Mouse (Mus musculus): ENCODE measurements around the gene R3hdm4. TPM values are rescaled to one million over a fixed set of nuclear protein-coding genes. Genes with fewer than 3 reads are reported as not detected.

R3hdm4 gene
- polyA plus RNA-seq, 1 experiment from 2014 or later, result 137 TPM

- no peak for ATAC-seq (ENCODE audit: insufficient read depth, low FRiP score, low read depth)
- Histone ChIP-seq H3K27ac (no peak overlapping the region), H3K4me3 (replicated peaks) (peak overlapping the region; percentile 16; the same call in 1 of the 2 replicates), H3K4me1 (peaks cover 62% of the 10 kb centered on the region), H3K4me2 (peak overlapping the region; percentile 46), H3K27me3 (replicated peaks) (peaks cover 55% of the 10 kb centered on the region), H3K36me3 (no peaks in the 10 kb centered on the region), H3K9me3 (no peaks in the 10 kb centered on the region), H3K9ac (peak overlapping the region; percentile 16; the same call in 1 of the 2 replicates)
- WGBS, result 8% methylated on average over 21 of the region's 21 CpGs
Observed at GRCm38 (mm10) chr10:79919251-79919849, 1.7 kb downstream of the R3hdm4 start.

GRCm38 (mm10) chr10:79918231-79919078, 2.6 kb downstream of the R3hdm4 start:
- 15% methylated on average over 34 of the region's 35 CpGs for WGBS
- ATAC-seq (ENCODE audit: insufficient read depth, low FRiP score, low read depth), result no peak
- peaks cover 55% of the 10 kb centered on the region for H3K27me3 ChIP-seq (replicated peaks)
- peak overlapping the region; percentile 19 for H3K4me3 ChIP-seq (replicated peaks)
- H3K4me2 ChIP-seq, result peak overlapping the region; percentile 32
- peaks cover 68% of the 10 kb centered on the region for H3K4me1 ChIP-seq
- H3K9ac ChIP-seq, result no peak overlapping the region
- no peak overlapping the region for H3K27ac ChIP-seq
- H3K36me3 ChIP-seq, result no peaks in the 10 kb centered on the region
- no peaks in the 10 kb centered on the region for H3K9me3 ChIP-seq

GRCm38 (mm10) chr10:79917532-79918100, 3.4 kb downstream of the R3hdm4 start:
- peak overlapping the region; percentile 84 for H3K4me2 ChIP-seq
- ATAC-seq (ENCODE audit: insufficient read depth, low FRiP score, low read depth), result no peak
- peaks cover 68% of the 10 kb centered on the region for H3K4me1 ChIP-seq
- 68% methylated on average over 5 of the region's 5 CpGs for WGBS
- H3K36me3 ChIP-seq, result 0 out of 2 replicates have a peak, but pooled peaks cover 2% of the 10 kb centered on the region
- H3K9ac ChIP-seq, result peak overlapping the region; percentile 91; the same call in 1 of the 2 replicates
- H3K4me3 ChIP-seq (replicated peaks), result peak overlapping the region; percentile 85
- peaks cover 49% of the 10 kb centered on the region for H3K27me3 ChIP-seq (replicated peaks)
- no peaks in the 10 kb centered on the region for H3K9me3 ChIP-seq
- H3K27ac ChIP-seq, result no peak overlapping the region

- Histone ChIP-seq H3K36me3 (peaks cover 7% of the 10 kb centered on the region; the same call in 1 of the 2 replicates), H3K4me1 (peaks cover 68% of the 10 kb centered on the region), H3K27ac (peak within 1 kb of the TSS; percentile 80), H3K27me3 (replicated peaks) (peaks cover 43% of the 10 kb centered on the region), H3K9me3 (no peaks in the 10 kb centered on the region), H3K4me3 (replicated peaks) (peak within 1 kb of the TSS; percentile 85), H3K4me2 (peak within 1 kb of the TSS; percentile 84), H3K9ac (peak within 1 kb of the TSS; percentile 91)
- peak; percentile 74 for ATAC-seq (ENCODE audit: insufficient read depth, low FRiP score, low read depth)
- WGBS, result 2% methylated on average over 41 of the region's 42 CpGs
Observed at GRCm38 (mm10) chr10:79916808-79917531, 4.0 kb downstream of the R3hdm4 start, which contains the start of gene Kiss1r. Gene Kiss1r (plus strand): TSS chr10:79916971.

- Histone ChIP-seq H3K9ac (peak overlapping the region; percentile 91), H3K4me3 (replicated peaks) (peak overlapping the region; percentile 85), H3K27me3 (replicated peaks) (peaks cover 35% of the 10 kb centered on the region), H3K9me3 (no peaks in the 10 kb centered on the region), H3K4me1 (peaks cover 61% of the 10 kb centered on the region), H3K27ac (peak overlapping the region; percentile 80), H3K36me3 (peaks cover 14% of the 10 kb centered on the region), H3K4me2 (peak overlapping the region; percentile 84)
- 6% methylated on average over 8 of the region's 8 CpGs for WGBS
- ATAC-seq (ENCODE audit: insufficient read depth, low FRiP score, low read depth), result no peak
Observed at GRCm38 (mm10) chr10:79916081-79916480, 4.9 kb downstream of the R3hdm4 start.

- Histone ChIP-seq H3K4me3 (replicated peaks) (no peak overlapping the region; the same call in 1 of the 2 replicates), H3K27me3 (replicated peaks) (peaks cover 25% of the 10 kb centered on the region), H3K9me3 (no peaks in the 10 kb centered on the region), H3K36me3 (peaks cover 19% of the 10 kb centered on the region), H3K4me2 (peak overlapping the region; percentile 84), H3K9ac (no peak overlapping the region), H3K4me1 (peaks cover 53% of the 10 kb centered on the region), H3K27ac (peak overlapping the region; percentile 67)
- ATAC-seq (ENCODE audit: insufficient read depth, low FRiP score, low read depth), result 0 out of 2 replicates have a peak, but pooled peaks have one; percentile 16
- WGBS, result 50% methylated on average over 7 of the region's 7 CpGs
Observed at GRCm38 (mm10) chr10:79914948-79915596, 5.9 kb downstream of the R3hdm4 start.

GRCm38 (mm10) chr10:79914131-79914947, 6.7 kb downstream of the R3hdm4 start:
- H3K27me3 ChIP-seq (replicated peaks), result peaks cover 18% of the 10 kb centered on the region
- 67% methylated on average over 11 of the region's 11 CpGs for WGBS
- H3K27ac ChIP-seq, result peak overlapping the region; percentile 67
- no peaks in the 10 kb centered on the region for H3K9me3 ChIP-seq
- no peak overlapping the region for H3K9ac ChIP-seq
- no peak for ATAC-seq (ENCODE audit: insufficient read depth, low FRiP score, low read depth)
- peak overlapping the region; percentile 84 for H3K4me2 ChIP-seq
- peaks cover 19% of the 10 kb centered on the region for H3K36me3 ChIP-seq
- H3K4me1 ChIP-seq, result peaks cover 52% of the 10 kb centered on the region
- H3K4me3 ChIP-seq (replicated peaks), result no peak overlapping the region

GRCm38 (mm10) chr10:79912412-79912811, 8.6 kb downstream of the R3hdm4 start:
- WGBS, result 69% methylated on average over 20 of the region's 20 CpGs
- ATAC-seq (ENCODE audit: insufficient read depth, low FRiP score, low read depth), result no peak
- Histone ChIP-seq H3K36me3 (peaks cover 19% of the 10 kb centered on the region), H3K9me3 (no peaks in the 10 kb centered on the region), H3K9ac (no peak overlapping the region), H3K4me1 (peaks cover 39% of the 10 kb centered on the region), H3K27ac (no peak overlapping the region), H3K27me3 (replicated peaks) (no peaks in the 10 kb centered on the region), H3K4me2 (no peak overlapping the region), H3K4me3 (replicated peaks) (no peak overlapping the region)

GRCm38 (mm10) chr10:79910556-79910955, 10.5 kb downstream of the R3hdm4 start, which contains the start of gene Gm26602:
Gene Gm26602 (plus strand): TSS chr10:79910856.
- H3K9ac ChIP-seq, result no peak within 1 kb of the TSS

More at GRCm38 (mm10) chr10:79910556-79910955, 10.5 kb downstream of the R3hdm4 start, which contains the start of gene Gm26602:
- no peaks in the 10 kb centered on the region for H3K27me3 ChIP-seq (replicated peaks)
- H3K9me3 ChIP-seq, result no peaks in the 10 kb centered on the region
- WGBS, result 91% methylated on average over 4 of the region's 4 CpGs
- H3K4me2 ChIP-seq, result no peak within 1 kb of the TSS
- peaks cover 26% of the 10 kb centered on the region for H3K4me1 ChIP-seq
- H3K4me3 ChIP-seq (replicated peaks), result no peak within 1 kb of the TSS
- peak within 1 kb of the TSS; percentile 70 for H3K27ac ChIP-seq
- no peak for ATAC-seq (ENCODE audit: insufficient read depth, low FRiP score, low read depth)
- peaks cover 31% of the 10 kb centered on the region for H3K36me3 ChIP-seq

Data from stomach, embryonic 15.5 days (tissue).